Mouse (Mus musculus) CH12.LX (cell line): ENCODE data around the gene Tmem189. TPM values are rescaled to one million over a fixed set of nuclear protein-coding genes. Genes with fewer than 3 reads are reported as not detected.

Experiments used
- DNase-seq: peaks from one replicate; pipeline ENCODE4 v3.0.0-alpha.2; 2013; ENCODE audit errors: extremely low read depth
- H3K27ac ChIP-seq: 2 replicates; pipeline ENCODE4 v1.5.1; 2012; ENCODE audit warnings: low read depth, mild to moderate bottlenecking, control low read depth, moderate library complexity; ENCODE audit not compliant: insufficient read depth
- H3K27me3 ChIP-seq: replicated peaks from 2 replicates; pipeline ENCODE3; 2012; ENCODE audit warnings: inconsistent platforms
- H3K36me3 ChIP-seq, 2 experiments: replicated peaks in 1 of 2; 2 replicates each; pipeline versions ENCODE3 to v1.6.1; 2012; ENCODE audit warnings: inconsistent platforms in 1 of 2, low read length in 1 of 2, mild to moderate bottlenecking in 1 of 2, mixed read lengths in 1 of 2, moderate library complexity in 1 of 2; ENCODE audit not compliant: control insufficient read depth in 1 of 2, insufficient read depth in 1 of 2
- H3K4me1 ChIP-seq, 2 experiments: 2 replicates each; pipeline ENCODE4 v1.6.1; 2012; ENCODE audit warnings: inconsistent platforms in 1 of 2, moderate library complexity in 1 of 2; ENCODE audit not compliant: insufficient read depth in 2 of 2, control insufficient read depth in 1 of 2
- H3K4me2 ChIP-seq: 2 replicates; pipeline ENCODE4 v1.6.1; 2012; ENCODE audit warnings: low read depth, mild to moderate bottlenecking, control low read depth; ENCODE audit not compliant: poor library complexity, insufficient read depth, severe bottlenecking
- H3K4me3 ChIP-seq, 3 experiments: fragments of 150-350 bp in 1 of 3; sonication (generic) in 1 of 3; replicated peaks in 1 of 3; 2 replicates each; pipeline versions ENCODE3 to v1.5.1; 2011 to 2012; ENCODE audit warnings: low read depth in 2 of 3, low read length in 2 of 3, mild to moderate bottlenecking in 2 of 3, moderate library complexity in 2 of 3, control low read depth in 1 of 3, improper control_type of control experiment in 1 of 3, inconsistent platforms in 1 of 3, mixed read lengths in 1 of 3; ENCODE audit not compliant: poor library complexity in 1 of 3
- H3K79me2 ChIP-seq: replicated peaks from 2 replicates; pipeline ENCODE4 v1.6.1; 2012; ENCODE audit warnings: mild to moderate bottlenecking, moderate library complexity; ENCODE audit not compliant: control insufficient read depth, poor library complexity, insufficient read depth, severe bottlenecking; ENCODE audit errors: extremely low read depth
- H3K9ac ChIP-seq: 2 replicates; pipeline ENCODE4 v1.6.1; 2012; ENCODE audit warnings: low read depth, mild to moderate bottlenecking, control low read depth, moderate library complexity; ENCODE audit not compliant: insufficient read depth
- H3K9me3 ChIP-seq: replicated peaks from 2 replicates; pipeline ENCODE3; 2012; ENCODE audit warnings: low read length, inconsistent platforms, mixed read lengths
- BHLHE40 ChIP-seq: IDR thresholded peaks from 2 replicates; pipeline ENCODE4 v1.6.1; 2011; ENCODE audit warnings: mild to moderate bottlenecking, low read depth, low read length, improper control_type of control experiment
- CHD1 ChIP-seq: IDR thresholded peaks from 2 replicates; pipeline ENCODE4 v1.6.1; 2012; ENCODE audit warnings: low read depth, low read length, improper control_type of control experiment, inconsistent platforms
- CHD2 ChIP-seq: IDR thresholded peaks from 2 replicates; pipeline ENCODE4 v1.6.1; 2011; ENCODE audit warnings: low read length, improper control_type of control experiment
- CTCF ChIP-seq, 2 experiments: IDR thresholded peaks in 1 of 2; conservative IDR thresholded peaks in 1 of 2; 2 replicates each; pipeline ENCODE4 v1.5.1; 2011 to 2012; ENCODE audit warnings: low read depth in 2 of 2, low read length in 2 of 2, improper control_type of control experiment in 1 of 2, inconsistent platforms in 1 of 2, mild to moderate bottlenecking in 1 of 2, moderate library complexity in 1 of 2
- E2F4 ChIP-seq: IDR thresholded peaks from 2 replicates; pipeline ENCODE4 v1.6.1; 2011; ENCODE audit warnings: low read depth, low read length, improper control_type of control experiment; ENCODE audit not compliant: insufficient replicate concordance
- EP300 ChIP-seq: IDR thresholded peaks from 2 replicates; pipeline ENCODE4 v1.6.1; 2011; ENCODE audit warnings: low read length, improper control_type of control experiment
- ETS1 ChIP-seq: conservative IDR thresholded peaks from 2 replicates; pipeline ENCODE4 v1.6.1; 2012; ENCODE audit warnings: low read depth, mild to moderate bottlenecking, inconsistent platforms, low read length, improper control_type of control experiment, moderate library complexity
- GABPA ChIP-seq: IDR thresholded peaks from 2 replicates; pipeline ENCODE4 v1.6.1; 2012; ENCODE audit warnings: low read depth, low read length, improper control_type of control experiment, inconsistent platforms; ENCODE audit not compliant: insufficient replicate concordance
- IRF4 ChIP-seq: IDR thresholded peaks from 2 replicates; pipeline ENCODE4 v1.6.1; 2014; ENCODE audit warnings: low read depth, mild to moderate bottlenecking, inconsistent platforms, low read length, improper control_type of control experiment
- JUN ChIP-seq: IDR thresholded peaks from 2 replicates; pipeline ENCODE4 v1.6.1; 2011; ENCODE audit warnings: low read depth, mild to moderate bottlenecking, low read length, improper control_type of control experiment, moderate library complexity; ENCODE audit not compliant: insufficient read depth
- KAT2A ChIP-seq: IDR thresholded peaks from 2 replicates; pipeline ENCODE4 v1.6.1; 2012; ENCODE audit warnings: low read length, improper control_type of control experiment, inconsistent platforms; ENCODE audit not compliant: insufficient replicate concordance
- MAFK ChIP-seq: IDR thresholded peaks from 2 replicates; pipeline ENCODE4 v1.6.1; 2011; ENCODE audit warnings: low read length, improper control_type of control experiment; ENCODE audit not compliant: insufficient replicate concordance
- MAX ChIP-seq: IDR thresholded peaks from 2 replicates; pipeline ENCODE4 v1.6.1; 2011; ENCODE audit warnings: low read length, improper control_type of control experiment
- MEF2A ChIP-seq: IDR thresholded peaks from 2 replicates; pipeline ENCODE4 v1.6.1; 2014; ENCODE audit warnings: low read depth, mild to moderate bottlenecking, inconsistent platforms, low read length, improper control_type of control experiment, borderline replicate concordance
- MXI1 ChIP-seq: IDR thresholded peaks from 2 replicates; pipeline ENCODE4 v1.6.1; 2011; ENCODE audit warnings: mild to moderate bottlenecking, low read depth, low read length, improper control_type of control experiment
- MYC ChIP-seq: IDR thresholded peaks from 2 replicates; pipeline ENCODE4 v1.6.1; 2011; ENCODE audit warnings: low read depth, mild to moderate bottlenecking, improper control_type of control experiment, low read length
- NELFE ChIP-seq: IDR thresholded peaks from 2 replicates; pipeline ENCODE4 v1.6.1; 2011; ENCODE audit warnings: low read depth, low read length, improper control_type of control experiment
- NRF1 ChIP-seq: IDR thresholded peaks from 2 replicates; pipeline ENCODE4 v1.6.1; 2014; ENCODE audit warnings: low read depth, mild to moderate bottlenecking, inconsistent platforms, low read length, improper control_type of control experiment, moderate library complexity
- PAX5 ChIP-seq: IDR thresholded peaks from 2 replicates; pipeline ENCODE4 v1.6.1; 2012; ENCODE audit warnings: low read length, inconsistent platforms, mixed read lengths
- POLR2AphosphoS2 ChIP-seq: IDR thresholded peaks from 2 replicates; pipeline ENCODE4 v1.6.1; 2011; ENCODE audit warnings: low read depth, low read length, improper control_type of control experiment
- RAD21 ChIP-seq: IDR thresholded peaks from 2 replicates; pipeline ENCODE4 v1.6.1; 2011; ENCODE audit warnings: low read depth, mild to moderate bottlenecking, low read length, improper control_type of control experiment, moderate library complexity
- SIN3A ChIP-seq: IDR thresholded peaks from 2 replicates; pipeline ENCODE4 v1.6.1; 2012; ENCODE audit warnings: low read length, improper control_type of control experiment, inconsistent platforms
- SMC3 ChIP-seq: IDR thresholded peaks from 2 replicates; pipeline ENCODE4 v1.6.1; 2011; ENCODE audit warnings: low read depth, low read length, improper control_type of control experiment
- TBP ChIP-seq: conservative IDR thresholded peaks from 2 replicates; pipeline ENCODE4 v1.6.1; 2011; ENCODE audit warnings: low read depth, low read length, improper control_type of control experiment
- TCF12 ChIP-seq: IDR thresholded peaks from 2 replicates; pipeline ENCODE4 v1.6.1; 2014; ENCODE audit warnings: low read depth, mild to moderate bottlenecking, inconsistent platforms, low read length, improper control_type of control experiment
- UBTF ChIP-seq: IDR thresholded peaks from 2 replicates; pipeline ENCODE4 v1.6.1; 2012; ENCODE audit warnings: low read depth, mild to moderate bottlenecking, inconsistent platforms, low read length, improper control_type of control experiment, moderate library complexity
- USF1 ChIP-seq: IDR thresholded peaks from 2 replicates; pipeline ENCODE4 v1.6.1; 2014; ENCODE audit warnings: low read depth, mild to moderate bottlenecking, inconsistent platforms, low read length, improper control_type of control experiment
- ZC3H11A ChIP-seq: IDR thresholded peaks from 2 replicates; pipeline ENCODE4 v1.6.1; 2012; ENCODE audit warnings: low read depth, mild to moderate bottlenecking, inconsistent platforms, low read length, improper control_type of control experiment
- ZKSCAN1 ChIP-seq: IDR thresholded peaks from 2 replicates; pipeline ENCODE4 v1.6.1; 2012; ENCODE audit warnings: low read depth, inconsistent platforms, low read length, improper control_type of control experiment, borderline replicate concordance
- ZMIZ1 ChIP-seq: IDR thresholded peaks from 2 replicates; pipeline ENCODE4 v1.6.1; 2012; ENCODE audit warnings: low read depth, mild to moderate bottlenecking, inconsistent platforms, low read length, improper control_type of control experiment
- ZNF384 ChIP-seq: IDR thresholded peaks from 2 replicates; pipeline ENCODE4 v1.6.1; 2012; ENCODE audit warnings: low read depth, low read length, improper control_type of control experiment, inconsistent platforms
- dilution Hi-C: fragments of 300-500 bp; cut with MboI; formaldehyde crosslinking; loops from 2 replicates; pipeline ENCODE4 v1.14.3; 2020; ENCODE audit warnings: low sequenced_read_pairs; ENCODE audit not compliant: extremely low pct_unique_long_range_greater_than_20kb, extremely low pct_ligation_motif_present
- in situ Hi-C: fragments of 300-500 bp; cut with MboI; formaldehyde crosslinking; loops from 3 replicates; pipeline ENCODE4 v1.14.3; 2019; ENCODE audit warnings: low sequenced_read_pairs, low pct_ligation_motif_present, low pct_unique_long_range_greater_than_20kb, mixed read lengths
- polyA plus RNA-seq: library from polyadenylated mRNA; unstranded; fragments of >175 nt; gene quantifications from 2 replicates; pipeline ENCODE4 v1.2.1, GENCODE M21; 2012; ENCODE audit warnings: low read depth; ENCODE audit not compliant: insufficient read length
- total RNA-seq, 2 experiments: library from RNA; depleted of rRNA; stranded (reverse); fragments of 300-350 nt in 1 of 2; fragments of >200 nt in 1 of 2; gene quantifications; 2 replicates each; pipeline ENCODE4 v1.2.3; 2012 to 2014

Gene Tmem189
- total and polyA plus RNA-seq, 3 experiments, result 27.9 to 30.9 (median 29.5) TPM

- TF ChIP-seq POLR2AphosphoS2, result no peak
- 0 out of 2 replicates have a peak, but pooled peaks have one; percentile 21 for TF ChIP-seq SIN3A
- no peak for TF ChIP-seq CHD2
- TF ChIP-seq ZKSCAN1, result no peak
- TF ChIP-seq TBP, result no peak
Measured at GRCm38 (mm10) chr2:167675120-167675909, 14.3 kb downstream of the Tmem189 start (continued).

GRCm38 (mm10) chr2:167672212-167672685 is 17.4 kb downstream of the Tmem189 start:
- Histone ChIP-seq H3K9me3 (peaks cover 11% of the 10 kb centered on the region), H3K36me3 (no peaks in the 10 kb centered on the region), H3K4me2 (no peak overlapping the region), H3K27me3 (peaks cover 47% of the 10 kb centered on the region), H3K79me2 (no peaks in the 10 kb centered on the region), H3K27ac (no peak overlapping the region), H3K4me3 (no peak overlapping the region)
- DNase-seq, result peak; percentile 85
- dilution Hi-C loops, result no loop called here
- in situ Hi-C loops, result no loop called here
- no peak for TF ChIP-seq SMC3
- peak; percentile 88 for TF ChIP-seq CHD2
- no peak for TF ChIP-seq POLR2AphosphoS2
- no peak for TF ChIP-seq ZC3H11A
- peak; percentile 97 for TF ChIP-seq TCF12
- no peak for TF ChIP-seq NRF1
- TF ChIP-seq PAX5, result no peak
- peak; percentile 19; the same call in 1 of the 2 replicates for TF ChIP-seq EP300
- TF ChIP-seq GABPA, result no peak
- TF ChIP-seq MYC, result no peak
- no peak for TF ChIP-seq CHD1
- TF ChIP-seq JUN, result no peak
- TF ChIP-seq ZNF384, result no peak
- no peak for TF ChIP-seq USF1
- TF ChIP-seq TBP, result no peak
- peak; percentile 23; the same call in 1 of the 2 replicates for TF ChIP-seq BHLHE40
- no peak for TF ChIP-seq RAD21
- no peak; the same call in 1 of the 2 replicates for TF ChIP-seq IRF4
- TF ChIP-seq MEF2A, result no peak
- no peak for TF ChIP-seq KAT2A
- TF ChIP-seq MXI1, result no peak
- no peak for TF ChIP-seq E2F4
- peak; percentile 94 for TF ChIP-seq ETS1
- no peak for TF ChIP-seq MAX
- TF ChIP-seq MAFK, result no peak
- no peak for TF ChIP-seq NELFE
- no peak; the same call in 1 of the 2 replicates for TF ChIP-seq SIN3A
- no peak for TF ChIP-seq CTCF (conservative IDR thresholded peaks at IDR 0.05 in 1 of 2, IDR thresholded peaks at IDR 0.05 in 1 of 2; ENCODE audit: low read depth in 2 of 2, low read length in 2 of 2)
- no peak for TF ChIP-seq ZMIZ1
- no peak for TF ChIP-seq UBTF
- no peak for TF ChIP-seq ZKSCAN1
- TF ChIP-seq, all 38 proteins: peak for 5
- H3K4me1 ChIP-seq, result peaks cover 7 to 19% of the 10 kb centered on the region in 2 experiments
- no peak overlapping the region for H3K9ac ChIP-seq
